Mouse (Mus musculus) heart, adult 2 months (tissue): Measurements from ENCODE around the gene Rpl21. TPM values are rescaled to one million over a fixed set of nuclear protein-coding genes. Genes with fewer than 3 reads are reported as not detected.

Experiments used
- DNase-seq, 2 experiments: peaks; one replicate each; pipeline ENCODE4 v3.0.0; 2021
- H3K27ac ChIP-seq: fragments of 200-600 bp; 2 replicates; pipeline ENCODE4 v1.8.1; 2022
- H3K27me3 ChIP-seq: fragments of 200-500 bp; 2 replicates; pipeline ENCODE4 v1.6.1; 2012; ENCODE audit warnings: mild to moderate bottlenecking, low read length, inconsistent platforms, mixed read lengths; ENCODE audit not compliant: control insufficient read depth, insufficient read depth
- H3K36me3 ChIP-seq: fragments of 200-500 bp; 2 replicates; pipeline ENCODE4 v1.6.1; 2012; ENCODE audit warnings: low read length, inconsistent platforms; ENCODE audit not compliant: control insufficient read depth, insufficient read depth
- H3K4me1 ChIP-seq: fragments of 200-500 bp; 2 replicates; pipeline ENCODE4 v1.6.1; 2011; ENCODE audit warnings: low read length; ENCODE audit not compliant: control insufficient read depth, insufficient read depth
- H3K4me3 ChIP-seq: fragments of 200-600 bp; 2 replicates; pipeline ENCODE4 v1.8.1; 2022
- H3K79me2 ChIP-seq: fragments of 200-500 bp; replicated peaks from 2 replicates; pipeline ENCODE4 v1.6.1; 2012; ENCODE audit warnings: mild to moderate bottlenecking, inconsistent platforms, low read length, moderate library complexity, mixed read lengths; ENCODE audit not compliant: control insufficient read depth, insufficient read depth
- H3K9ac ChIP-seq: fragments of 200-500 bp; 2 replicates; pipeline ENCODE4 v1.6.1; 2012; ENCODE audit warnings: low read depth, mild to moderate bottlenecking, control low read depth, inconsistent platforms, low read length, mixed read lengths
- CTCF ChIP-seq: fragments of 200-600 bp; IDR thresholded peaks from 2 replicates; pipeline ENCODE4 v1.8.1; 2022; ENCODE audit warnings: antibody characterized with exemption, mild to moderate bottlenecking, moderate library complexity
- EP300 ChIP-seq: fragments of 200-500 bp; IDR thresholded peaks from 2 replicates; pipeline ENCODE4 v1.6.1; 2011; ENCODE audit warnings: low read depth, low read length, control low read depth; ENCODE audit not compliant: insufficient read depth
- POLR2A ChIP-seq: fragments of 200-500 bp; IDR thresholded peaks from 2 replicates; pipeline ENCODE4 v1.6.1; 2011; ENCODE audit warnings: mild to moderate bottlenecking, low read depth, low read length, control low read depth; ENCODE audit not compliant: insufficient read depth
- WGBS: fragments of 180-500 bp; shearing (Covaris S2); methylation state at CpG from one replicate; pipeline ENCODE4 v1.1.7; 2018; 5-methylcytosine and 5-hydroxymethylcytosine counted together
- intact Hi-C: fragments of 180-260 bp; cut with DNase I; formaldehyde crosslinking; loops from one replicate; pipeline ENCODE4 v1.15.1; 2025
- polyA plus RNA-seq: library from polyadenylated mRNA; depleted of rRNA; stranded (reverse); fragments of >200 nt; gene quantifications from 2 replicates; pipeline ENCODE4 v1.2.3, GENCODE M21; 2012
- total RNA-seq, 2 experiments: library from RNA; stranded (reverse); gene quantifications; 2 replicates each; pipeline ENCODE4 v1.2.3; 2021

The Rpl21 gene
- total and polyA plus RNA-seq, 3 experiments, result 44.4 to 143 (median 119) TPM

DNA sequence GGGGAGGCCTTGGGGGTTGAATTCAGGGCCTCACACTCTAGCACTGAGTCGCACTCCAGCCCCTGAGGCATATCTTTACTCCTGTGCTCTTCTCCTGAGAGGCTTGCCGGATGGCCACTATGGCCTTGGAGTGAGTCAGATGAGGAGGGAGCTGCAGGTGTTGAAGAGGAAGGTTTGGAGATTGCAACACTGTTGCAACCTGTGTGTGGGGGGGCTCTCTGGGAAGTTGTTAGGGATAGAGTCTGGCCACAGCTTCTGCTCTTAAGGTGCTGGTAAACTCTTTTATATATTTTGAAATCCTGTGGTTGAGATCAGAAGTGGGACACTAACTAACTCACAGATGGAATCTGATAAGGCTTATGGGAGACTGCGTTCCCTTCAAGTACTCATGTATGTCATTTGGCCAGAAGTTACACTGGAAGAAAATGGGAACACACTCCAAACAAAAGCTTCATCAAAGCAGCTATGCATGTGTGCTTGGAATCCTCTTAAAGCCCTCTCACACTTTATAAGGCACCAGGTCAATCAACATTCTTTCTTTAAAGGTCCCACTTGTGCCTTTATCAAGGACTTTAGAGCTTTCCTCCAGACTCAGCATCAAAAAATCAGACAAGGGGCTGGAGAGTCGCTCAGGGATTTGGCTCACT, 16.4 kb downstream of the Rpl21 start:
- intact Hi-C loops, result loop anchor here (5.0 to 10.0 kb wide), 2 partner anchors 58 to 116 kb away; partner anchors contain the start of gene Mtif3
- WGBS, result 87% methylated on average over 4 of the region's 4 CpGs
- DNase-seq, result no peak
- Histone ChIP-seq H3K79me2 (no peaks in the 10 kb centered on the region), H3K4me3 (no peak overlapping the region), H3K4me1 (peaks cover 5% of the 10 kb centered on the region), H3K9ac (no peak overlapping the region), H3K27me3 (no peaks in the 10 kb centered on the region), H3K27ac (no peak overlapping the region), H3K36me3 (no peaks in the 10 kb centered on the region)
- TF ChIP-seq CTCF, result no peak
- TF ChIP-seq POLR2A, result no peak
- TF ChIP-seq EP300, result no peak

DNA sequence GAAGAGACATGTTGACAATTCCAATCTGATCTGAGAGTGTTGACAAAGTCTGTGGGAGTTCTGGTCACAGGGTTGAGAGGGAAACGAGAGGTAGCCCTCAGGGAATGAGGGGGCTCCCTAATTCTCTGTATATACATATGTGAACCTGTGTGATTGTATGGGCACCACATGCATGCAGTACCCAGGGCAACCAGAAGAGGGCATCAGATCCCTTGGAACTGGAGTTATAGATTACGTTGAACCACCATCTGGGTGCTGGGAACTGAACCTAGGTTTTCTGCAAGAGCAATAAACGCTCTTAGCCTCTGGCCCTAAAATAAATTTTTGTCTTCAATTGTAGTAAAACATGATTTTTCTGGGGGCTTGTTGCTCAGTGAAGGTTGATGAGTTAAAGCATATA, 23.4 kb downstream of the Rpl21 start:
- 88% methylated on average over 3 of the region's 3 CpGs for WGBS
- intact Hi-C loops, result no loop called here
- Histone ChIP-seq H3K4me3 (no peak overlapping the region), H3K4me1 (no peaks in the 10 kb centered on the region), H3K27ac (no peak overlapping the region), H3K9ac (no peak overlapping the region), H3K27me3 (no peaks in the 10 kb centered on the region; the same call in 1 of the 2 replicates), H3K36me3 (no peaks in the 10 kb centered on the region), H3K79me2 (no peaks in the 10 kb centered on the region)
- no peak for DNase-seq
- TF ChIP-seq CTCF, result peak; percentile 33
- no peak for TF ChIP-seq POLR2A

DNA sequence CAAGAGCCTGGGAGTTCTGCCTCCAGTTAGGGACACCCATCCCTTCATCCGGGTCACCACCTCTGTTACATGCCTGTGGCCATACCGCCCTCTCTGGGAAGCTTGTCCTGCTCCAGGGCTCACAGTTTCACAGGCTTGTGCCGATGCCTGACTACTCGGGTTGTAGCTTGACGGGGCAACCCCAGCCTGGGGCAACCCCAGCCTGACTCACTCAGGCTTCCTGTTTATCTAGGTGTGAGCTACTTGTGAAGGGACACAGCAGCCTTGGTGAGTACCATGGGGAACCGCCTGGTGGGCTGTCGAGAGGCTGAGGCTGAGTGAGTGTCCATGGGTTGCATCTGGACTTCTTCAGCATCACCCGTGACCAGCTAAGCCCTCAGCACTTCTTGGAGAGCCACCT, 24.9 kb downstream of the Rpl21 start:
- no peak overlapping the region for H3K9ac ChIP-seq
- no peak overlapping the region for H3K27ac ChIP-seq
- DNase-seq, result no peak
- H3K36me3 ChIP-seq, result no peaks in the 10 kb centered on the region
- H3K4me1 ChIP-seq, result no peaks in the 10 kb centered on the region
- no peak overlapping the region for H3K4me3 ChIP-seq
- TF ChIP-seq POLR2A (no peak), EP300 (no peak), CTCF (no peak)
- no peaks in the 10 kb centered on the region; the same call in 1 of the 2 replicates for H3K27me3 ChIP-seq
- WGBS, result 66% methylated on average over 8 of the region's 8 CpGs
- H3K79me2 ChIP-seq, result no peaks in the 10 kb centered on the region
- intact Hi-C loops, result no loop called here

DNA sequence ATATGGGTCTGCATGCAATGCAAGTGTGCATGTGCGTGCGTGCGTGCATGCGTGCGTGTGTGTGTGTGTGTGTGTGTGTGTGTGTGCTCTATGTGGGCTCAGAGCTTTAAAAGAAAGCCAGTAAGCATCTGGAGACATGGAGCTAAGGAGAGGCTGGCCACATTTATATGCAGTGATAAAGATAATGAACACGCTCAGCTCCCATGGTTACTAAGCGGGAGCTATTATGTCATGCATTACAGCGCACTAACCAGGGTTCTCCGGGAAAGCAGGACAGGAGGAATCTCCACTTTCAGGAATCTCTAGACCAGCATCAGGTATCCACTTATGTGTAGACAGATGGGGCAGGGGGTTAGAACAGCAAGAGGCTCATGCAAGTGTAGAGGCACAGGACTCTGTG, 26.1 kb downstream of the Rpl21 start:
- no peaks in the 10 kb centered on the region for H3K79me2 ChIP-seq
- no peaks in the 10 kb centered on the region; the same call in 1 of the 2 replicates for H3K27me3 ChIP-seq
- H3K27ac ChIP-seq, result no peak overlapping the region
- H3K9ac ChIP-seq, result no peak overlapping the region
- H3K4me1 ChIP-seq, result no peaks in the 10 kb centered on the region
- H3K36me3 ChIP-seq, result no peaks in the 10 kb centered on the region
- TF ChIP-seq CTCF (no peak), POLR2A (no peak), EP300 (no peak)
- H3K4me3 ChIP-seq, result no peak overlapping the region
- WGBS, result 92% methylated on average over 9 of the region's 9 CpGs
- DNase-seq, result no peak
- intact Hi-C loops, result no loop called here

DNA sequence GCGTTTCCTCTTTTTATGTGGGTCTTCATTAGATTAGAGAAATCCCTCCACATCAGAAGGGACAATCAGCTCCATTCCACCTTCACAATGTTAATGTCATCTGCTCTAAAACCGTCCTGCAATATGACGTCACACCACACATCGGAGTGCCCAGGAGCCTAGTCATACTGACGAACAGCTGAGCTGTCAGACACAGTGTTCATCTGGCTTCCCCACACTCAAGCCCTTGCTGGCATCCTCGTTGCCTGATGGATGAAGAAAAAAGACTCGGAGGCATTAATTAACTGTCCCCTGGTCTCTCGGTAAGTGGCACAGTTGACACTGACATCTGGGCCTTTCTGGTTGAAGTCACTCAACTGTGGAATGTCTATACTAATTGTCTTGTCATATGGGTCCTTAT, 26.6 kb downstream of the Rpl21 start:
- no peaks in the 10 kb centered on the region for H3K79me2 ChIP-seq
- H3K36me3 ChIP-seq, result no peaks in the 10 kb centered on the region
- WGBS, result 81% methylated on average over 8 of the region's 8 CpGs
- H3K4me1 ChIP-seq, result no peaks in the 10 kb centered on the region
- no peak for TF ChIP-seq CTCF
- TF ChIP-seq POLR2A, result no peak
- no peak for TF ChIP-seq EP300
- no peaks in the 10 kb centered on the region; the same call in 1 of the 2 replicates for H3K27me3 ChIP-seq
- H3K4me3 ChIP-seq, result no peak overlapping the region
- H3K9ac ChIP-seq, result no peak overlapping the region
- intact Hi-C loops, result no loop called here
- H3K27ac ChIP-seq, result no peak overlapping the region
- no peak for DNase-seq

DNA sequence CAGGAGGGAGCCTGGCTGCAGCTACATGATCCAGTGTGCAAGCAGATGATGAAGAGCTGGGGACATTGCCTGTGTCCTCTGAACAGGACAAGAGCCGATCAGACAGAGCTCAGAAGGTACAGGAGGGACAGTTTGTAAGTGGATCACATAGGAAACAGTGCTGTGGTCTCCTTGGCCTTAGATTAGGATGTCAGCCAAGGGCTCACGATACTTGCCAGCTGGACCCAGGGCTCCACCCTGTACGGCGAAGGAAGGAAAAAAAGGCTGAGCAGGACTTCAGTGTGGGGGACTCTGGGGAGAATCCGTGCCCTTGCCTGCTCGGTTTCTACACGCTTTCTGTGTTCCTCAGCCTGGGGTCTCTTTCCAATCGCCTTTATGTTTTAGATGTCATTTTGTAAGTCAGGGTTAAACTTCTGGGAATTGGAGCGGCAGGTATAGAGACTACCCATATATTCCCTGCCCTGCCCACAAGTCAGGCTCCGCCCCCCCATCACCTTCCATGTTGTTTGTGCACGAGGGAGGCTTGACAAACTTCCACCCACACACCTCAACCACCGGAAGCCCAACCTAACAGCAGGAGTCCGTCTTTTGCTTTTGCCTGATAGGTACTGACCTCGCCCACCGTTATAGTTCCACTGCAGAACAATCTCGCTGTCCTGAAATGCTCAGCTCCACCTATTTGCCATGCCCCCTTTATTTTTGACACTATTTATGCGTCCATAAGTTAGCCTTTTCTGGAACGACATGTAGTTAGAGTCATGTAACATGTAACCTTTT, 27.7 kb downstream of the Rpl21 start:
- no peak overlapping the region for H3K27ac ChIP-seq
- intact Hi-C loops, result no loop called here

More for the DNA sequence above, 27.7 kb downstream of the Rpl21 start:
- no peaks in the 10 kb centered on the region; the same call in 1 of the 2 replicates for H3K27me3 ChIP-seq
- no peak overlapping the region for H3K4me3 ChIP-seq
- no peaks in the 10 kb centered on the region for H3K36me3 ChIP-seq
- no peak for DNase-seq
- TF ChIP-seq CTCF, result no peak
- no peak for TF ChIP-seq EP300
- TF ChIP-seq POLR2A, result no peak
- H3K4me1 ChIP-seq, result no peaks in the 10 kb centered on the region
- no peaks in the 10 kb centered on the region for H3K79me2 ChIP-seq
- WGBS, result 69% methylated on average over 18 of the region's 18 CpGs
- H3K9ac ChIP-seq, result no peak overlapping the region
